Mouse (Mus musculus) ES-CJ7 (cell line): ENCODE measurements around the gene Olfr120.
"Not testable (repeated sequence)": the region's sequence is repeated elsewhere in the genome, so short reads cannot be mapped to it uniquely, and the experiment has no call there.

Experiments used
- DNase-seq: peaks from one replicate; pipeline ENCODE4 v3.0.0; 2011; ENCODE audit warnings: low read depth, low spot score

Olfr120 gene

GRCm38 (mm10) chr17:37721508-37721907 is at the start of gene Olfr120:
Olfr120 (plus strand) TSS chr17:37721808.
- DNase-seq = no peak

DNA sequence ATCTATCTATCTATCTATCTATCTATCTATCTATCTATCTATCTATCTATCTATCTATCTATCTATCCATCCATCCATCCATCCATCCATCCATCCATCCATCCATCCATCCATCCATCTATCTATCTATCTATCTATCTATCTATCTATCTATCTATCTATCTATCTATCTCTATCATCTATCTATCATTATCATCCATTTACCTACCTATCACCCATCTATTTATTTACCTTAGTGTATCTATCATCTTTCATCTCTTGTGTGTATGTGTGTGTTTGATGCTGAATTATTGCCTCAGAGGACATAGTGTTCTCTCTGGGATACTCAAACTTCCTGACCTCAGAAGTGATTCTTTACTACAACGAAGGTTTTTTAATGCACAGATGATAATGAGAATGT is 25.3 kb upstream of the Olfr120 start, which contains the start of gene Olfr119:
TSS of gene Olfr119 (plus strand) at position 301 of the 400 bp plus-strand sequence.
- not testable (repeated sequence) for DNase-seq

GRCm38 (mm10) chr17:37738070-37738469 is 16.5 kb downstream of the Olfr120 start:
- DNase-seq = no peak

DNA sequence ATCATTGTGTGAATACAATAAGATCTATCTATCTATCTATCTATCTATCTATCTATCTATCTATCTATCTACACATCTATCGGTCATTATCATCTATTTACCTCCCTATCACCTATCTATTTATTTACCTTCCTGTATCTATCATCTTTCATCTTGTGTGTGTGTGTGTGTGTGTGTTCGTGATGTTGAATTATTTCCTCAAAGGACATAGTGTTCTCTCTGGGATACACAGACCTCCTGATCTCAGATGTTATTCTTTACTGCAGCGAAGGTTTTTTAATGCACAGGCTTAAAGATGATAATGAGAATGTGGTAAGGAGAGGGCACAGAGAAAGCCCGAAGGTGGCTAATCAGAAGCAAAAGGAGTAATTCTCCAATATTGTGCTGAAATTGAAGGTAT is 46.7 kb downstream of the Olfr120 start, which contains the start of gene Olfr122:
TSS of gene Olfr122 (plus strand) at position 301 of the 400 bp plus-strand sequence.
- no peak for DNase-seq
